Mouse (Mus musculus) gastrocnemius, adult 8-10 months (tissue): ENCODE results near the gene Micu2. TPM values are rescaled to one million over a fixed set of nuclear protein-coding genes. Genes with fewer than 3 reads are reported as not detected.

Source experiments
- DNase-seq, 2 experiments: peaks; one replicate each; pipeline ENCODE4 v3.0.0; 2022; ENCODE audit warnings: low spot score in 2 of 2
- total RNA-seq, 4 experiments: library from RNA; stranded (reverse); gene quantifications; 2 replicates each; pipeline ENCODE4 v1.2.4; 2022

Gene Micu2
- total RNA-seq: 10 to 100 TPM; 38.7 to 43.9 (median 41.0) TPM

- peak; percentile 48 to 73 for DNase-seq
These were observed at the start of gene Micu2 for GRCm38 (mm10) chr14:57998526-57999401. Micu2 (minus strand) TSS chr14:57999262.

DNA sequence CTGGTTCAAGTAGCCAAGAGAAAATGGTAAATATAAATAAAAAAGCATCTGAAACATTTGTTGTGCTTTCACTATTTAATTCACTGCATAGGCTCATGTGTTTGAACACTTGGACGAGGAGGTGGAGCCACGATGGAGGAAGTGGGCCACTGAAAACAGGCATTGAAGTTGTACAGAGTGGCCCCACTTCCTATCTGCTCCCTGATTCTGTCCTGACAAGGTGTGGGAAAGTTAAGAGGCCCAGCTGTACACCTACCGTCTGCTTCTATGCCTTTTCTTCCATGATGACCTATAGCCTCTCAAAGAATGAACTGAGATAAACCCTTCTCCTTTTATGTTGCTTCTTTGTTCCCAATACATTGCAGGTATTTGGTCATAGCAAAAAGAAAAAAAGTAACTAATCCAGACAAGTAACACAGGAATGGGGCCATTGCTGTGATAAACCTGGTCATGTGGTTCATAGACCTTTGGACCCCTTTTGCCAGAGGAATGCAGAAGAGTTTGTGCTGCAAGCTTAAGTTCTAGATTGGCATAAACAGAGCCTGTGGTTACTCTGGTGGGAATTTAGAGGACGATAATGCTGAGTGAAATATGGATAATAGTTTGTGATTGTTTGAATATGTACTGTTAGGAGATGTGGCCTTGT lies 47.7 kb upstream of the Micu2 start:
- no peak for DNase-seq

DNA sequence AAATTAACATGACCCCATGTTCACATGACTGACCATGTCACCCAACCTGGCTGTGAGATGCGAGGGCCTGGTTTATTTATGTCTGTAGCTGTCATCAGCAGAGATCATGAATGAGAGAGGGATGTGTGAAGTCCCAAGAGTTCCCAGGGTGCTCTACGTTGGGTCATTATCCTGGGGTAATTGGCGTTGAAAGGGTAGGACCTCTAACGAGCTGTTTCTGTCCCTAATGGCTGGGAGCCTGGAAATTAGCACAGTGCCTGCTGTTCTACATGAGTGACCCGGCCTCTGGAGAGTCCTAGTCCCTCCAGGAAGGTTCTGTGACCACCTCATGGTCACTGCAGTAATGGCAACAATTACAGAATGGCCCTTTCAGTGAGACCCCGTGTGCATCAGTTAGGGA lies 37.1 kb upstream of the Micu2 start:
- DNase-seq: no peak

- DNase-seq: peak; percentile 12 to 15
These were observed 35.5 kb upstream of the Micu2 start for GRCm38 (mm10) chr14:58034567-58034966.

GRCm38 (mm10) chr14:58018869-58019268 lies 19.8 kb upstream of the Micu2 start:
- DNase-seq: no peak

GRCm38 (mm10) chr14:58003852-58004251 lies 4.8 kb upstream of the Micu2 start:
- no peak for DNase-seq

GRCm38 (mm10) chr14:58002161-58002560 lies 3.1 kb upstream of the Micu2 start:
- DNase-seq: no peak

- no peak for DNase-seq
These were observed 306 bp upstream of the Micu2 start for GRCm38 (mm10) chr14:57999402-57999734.

- no peak for DNase-seq
These were observed 1.6 kb downstream of the Micu2 start for GRCm38 (mm10) chr14:57997431-57997830.

- DNase-seq: no peak
These were observed 2.9 kb downstream of the Micu2 start for GRCm38 (mm10) chr14:57996210-57996609.

- no peak for DNase-seq
These were observed 7.3 kb downstream of the Micu2 start for GRCm38 (mm10) chr14:57991761-57992160.

DNA sequence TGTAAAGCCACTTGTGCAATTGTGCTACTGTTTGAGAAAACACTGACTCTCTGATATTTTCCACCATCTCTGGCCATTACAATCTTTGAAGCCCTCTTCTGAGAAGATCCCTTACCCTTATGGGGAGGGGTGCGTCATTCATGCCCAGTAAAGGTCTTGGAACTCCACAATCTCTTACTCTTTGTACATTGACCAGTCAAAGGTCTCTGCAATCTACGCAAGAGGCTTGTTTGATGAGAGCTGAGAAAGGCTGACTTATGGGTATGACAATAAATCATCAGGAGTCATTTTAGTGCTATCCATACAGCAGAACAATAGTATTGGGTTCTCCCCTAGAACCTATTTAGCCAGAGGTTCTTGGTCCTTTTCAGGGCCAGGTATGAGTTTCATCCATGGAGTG lies 9.9 kb downstream of the Micu2 start:
- DNase-seq: no peak

GRCm38 (mm10) chr14:57985780-57986179 lies 13.3 kb downstream of the Micu2 start:
- no peak for DNase-seq

DNA sequence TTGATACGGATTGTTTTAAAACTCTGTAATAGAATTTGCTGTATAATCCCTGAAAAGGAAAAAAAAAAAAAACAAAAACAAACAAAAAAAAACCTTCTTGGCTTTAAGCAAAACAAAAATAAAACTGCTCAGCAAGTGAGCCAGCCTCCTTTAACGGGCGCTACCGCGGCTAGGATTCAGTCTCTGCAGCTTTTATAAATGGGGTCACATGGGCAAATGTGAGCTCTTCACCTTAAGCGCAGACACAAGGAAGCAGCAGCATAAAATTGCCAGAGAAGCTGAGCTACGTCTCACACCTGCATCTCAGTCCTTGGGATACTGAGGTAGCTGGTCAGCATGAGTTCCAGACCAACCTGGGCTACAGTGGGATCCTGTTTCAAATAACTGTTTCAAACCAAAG lies 16.6 kb downstream of the Micu2 start:
- DNase-seq: no peak

DNA sequence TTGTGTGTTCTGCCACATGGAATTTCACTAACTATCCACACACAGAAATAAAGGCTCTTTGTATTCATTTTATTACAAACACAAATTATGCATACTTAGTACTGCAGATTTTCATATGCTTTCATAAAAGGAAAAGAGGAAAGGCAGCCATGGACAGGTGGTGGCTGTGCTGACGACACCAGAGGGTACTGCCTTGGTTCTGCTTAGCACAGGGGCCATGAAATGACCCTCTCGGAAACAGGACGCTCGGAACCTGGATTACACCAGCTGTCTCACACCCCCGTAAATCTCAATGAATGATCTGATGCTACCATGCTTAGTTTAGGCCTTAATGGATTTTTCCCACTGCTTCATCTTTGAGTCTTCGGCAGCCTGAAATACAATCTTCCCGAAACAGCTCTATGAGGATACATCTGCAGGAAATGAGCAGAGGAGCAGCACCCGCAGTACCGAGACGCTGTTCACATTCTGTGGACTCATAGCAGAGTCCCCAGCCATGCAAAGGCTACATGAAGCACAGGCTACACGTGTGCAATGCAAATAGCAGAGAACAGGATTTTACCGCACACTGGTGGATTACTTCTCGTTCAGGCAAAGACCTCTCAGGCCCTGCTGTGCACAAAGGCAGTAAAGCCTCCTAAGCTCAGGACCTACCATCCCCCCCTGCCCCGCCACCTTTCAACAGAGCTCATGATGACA lies 17.2 kb downstream of the Micu2 start:
- DNase-seq: no peak

- DNase-seq: no peak
These were observed 18.3 kb downstream of the Micu2 start for GRCm38 (mm10) chr14:57980776-57981175.

DNA sequence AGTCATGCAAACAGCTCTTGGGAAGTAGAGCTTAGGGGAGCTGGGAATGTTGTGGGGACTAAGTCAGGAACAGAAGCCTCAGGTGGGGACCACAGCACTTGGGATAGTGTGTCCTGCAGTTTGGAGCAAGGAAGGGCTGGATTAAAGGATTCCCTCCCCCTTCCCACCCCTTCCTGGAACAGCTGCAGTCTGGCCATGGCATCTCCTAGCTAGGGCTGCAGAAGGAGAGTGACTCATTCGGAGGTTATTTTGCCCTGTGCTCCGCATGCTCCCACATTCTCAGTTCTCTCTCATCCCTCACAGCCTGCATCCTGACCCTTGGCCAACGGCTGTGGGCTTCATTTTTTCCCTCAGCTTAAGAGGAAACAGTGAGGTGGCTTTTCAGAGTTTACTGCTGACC lies 18.9 kb downstream of the Micu2 start:
- DNase-seq: no peak

DNA sequence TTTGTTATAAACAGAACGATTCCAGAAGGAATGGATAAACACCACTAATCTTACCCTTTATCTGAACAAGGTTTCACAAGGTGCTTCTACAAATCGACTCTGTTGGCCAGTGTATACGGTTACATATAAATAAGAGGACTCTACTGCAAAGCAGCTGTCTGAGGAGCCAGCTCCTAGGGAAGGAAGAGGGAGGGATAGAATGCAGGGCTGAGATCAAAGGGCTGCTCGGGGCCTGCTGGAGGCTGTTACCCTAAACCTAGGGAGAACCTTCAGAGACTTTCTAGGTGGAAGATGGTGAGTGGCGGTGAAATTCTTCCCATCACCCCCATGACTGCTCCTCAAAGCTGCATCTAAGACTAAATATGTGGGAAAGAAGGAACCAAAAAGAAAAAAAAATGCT lies 20.9 kb downstream of the Micu2 start:
- no peak for DNase-seq

DNA sequence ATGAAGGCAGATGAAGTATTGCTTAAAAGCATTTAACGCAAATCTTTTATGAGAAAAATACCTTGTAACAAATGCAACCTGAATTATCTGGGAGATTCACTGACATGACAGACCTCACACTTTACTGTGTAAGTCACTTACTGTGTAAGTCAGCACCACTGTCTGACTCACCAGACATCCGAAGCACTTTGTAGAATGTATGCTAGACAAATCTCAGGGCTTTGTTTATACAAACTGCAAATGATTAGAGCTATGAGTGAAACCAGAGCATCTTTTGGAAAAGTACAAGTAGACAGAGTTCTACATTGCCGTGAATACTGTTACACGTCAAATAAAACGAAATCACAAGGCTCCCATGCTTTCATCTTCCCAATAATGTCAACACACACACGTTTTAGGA lies 23.4 kb downstream of the Micu2 start:
- no peak for DNase-seq

DNA sequence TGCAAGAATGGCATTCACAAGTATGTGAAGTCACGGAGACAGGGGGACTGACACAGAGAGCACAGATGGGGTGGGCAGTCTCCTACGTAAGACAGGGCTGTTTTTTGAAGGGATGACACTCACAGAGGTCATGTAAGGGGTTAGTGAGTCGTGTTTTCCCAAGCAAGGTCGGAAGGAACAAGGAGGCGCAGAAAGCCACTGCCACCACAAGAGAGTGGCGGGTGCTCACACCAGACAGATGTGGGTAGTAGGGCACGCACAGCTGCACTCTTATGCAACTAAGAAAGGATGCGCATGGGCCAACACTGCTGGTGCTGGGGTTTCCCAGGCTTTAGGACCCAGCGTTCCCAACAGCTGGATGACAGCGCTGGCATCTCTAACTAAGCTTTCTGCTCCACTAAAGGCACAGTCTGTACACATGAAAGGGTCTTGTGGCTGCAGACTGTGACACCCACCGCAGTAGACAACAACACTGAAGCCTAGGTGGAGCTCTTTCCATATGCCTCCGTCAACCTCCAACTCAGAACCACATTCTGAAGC lies 27.0 kb downstream of the Micu2 start:
- no peak for DNase-seq

- DNase-seq: no peak
These were observed 30.2 kb downstream of the Micu2 start for GRCm38 (mm10) chr14:57968873-57969272.
